Mouse (Mus musculus): ENCODE results near the gene Gpr176.

Gene Gpr176

GRCm38 (mm10) chr2:118245914-118246313, 127.3 kb downstream of the Gpr176 start:
- peak; percentile 92 for DNase-seq (ENCODE audit: low read depth, low spot score)

- no peak for DNase-seq (ENCODE audit: low read depth, low spot score)
These were observed 137.0 kb downstream of the Gpr176 start for GRCm38 (mm10) chr2:118236196-118236595.

GRCm38 (mm10) chr2:118235614-118236013, 137.6 kb downstream of the Gpr176 start:
- DNase-seq (ENCODE audit: low read depth, low spot score): no peak

GRCm38 (mm10) chr2:118230544-118230943, 142.7 kb downstream of the Gpr176 start:
- DNase-seq (ENCODE audit: low read depth, low spot score): no peak

GRCm38 (mm10) chr2:118228486-118229079, 144.6 kb downstream of the Gpr176 start:
- DNase-seq (ENCODE audit: low read depth, low spot score): no peak
